ENCODE assay signal across 27 mouse cellular contexts in genomic region chr16:26728139-26728538, GRCm38 (mm10).
A peak's percentile ranks its signal among the peaks of the same experiment; 100 is the strongest.
DNase-seq lines count a peak whose midpoint lies in the region; ATAC-seq and TF ChIP-seq lines count a peak whose summit lies in the region.
"Had no signal": no experiment of that assay in that cellular context is flagged by ENCODE, and none has a peak within 500 bp of the region (broad histone marks: within the 10 kb centered on the region; RNA-seq: fewer than 3 reads in every experiment).

No protein-coding gene starts in this region.

- DNase-seq in embryonic facial prominence, embryonic 14.5 days (ENCODE audit: low spot score) = peak; percentile 22
- DNase-seq in embryonic facial prominence, embryonic 10.5 days (ENCODE audit: low spot score) = no peak
- DNase-seq in Patski (ENCODE audit: low read depth, low spot score) = peak; percentile 1
- no peak for DNase-seq in layer of hippocampus, adult 9-10 months (ENCODE audit: low spot score)
- DNase-seq in ovary, postnatal 36 days (ENCODE audit: low spot score) = no peak
- no peak for DNase-seq in spleen, adult 18-20 months
- DNase-seq: adrenal gland, postnatal 25 days; cerebellum, adult 18-20 months; cerebellum, postnatal 14 days; heart, postnatal 10 days; kidney, adult 8-10 months; layer of hippocampus, adult 9-11 months; lung, postnatal 36 days; midbrain, embryonic 14.5 days had no signal

- H3K27me3 ChIP-seq in embryonic facial prominence, embryonic 14.5 days (replicated peaks; ENCODE audit: control insufficient read depth, insufficient read depth, low read length) = no peaks in the 10 kb centered on the region
- no peaks in the 10 kb centered on the region for H3K27me3 ChIP-seq in embryonic facial prominence, embryonic 10.5 days (replicated peaks; ENCODE audit: low read depth, poor library complexity, severe bottlenecking)
- H3K27me3 ChIP-seq in Patski = no peaks in the 10 kb centered on the region
- no peaks in the 10 kb centered on the region for H3K27me3 ChIP-seq in midbrain, embryonic 15.5 days (replicated peaks)
- H3K27me3 ChIP-seq: embryonic facial prominence, embryonic 12.5 days; forebrain, embryonic 15.5 days; heart, embryonic 13.5 days; hindbrain, embryonic 13.5 days; limb, embryonic 12.5 days; neural tube, embryonic 15.5 days; stomach, embryonic 15.5 days had no signal

- 56% methylated on average over 3 of the region's 3 CpGs for WGBS in embryonic facial prominence, embryonic 14.5 days
- WGBS in embryonic facial prominence, embryonic 10.5 days = 72% methylated on average over 3 of the region's 3 CpGs
- 82% methylated on average over 3 of the region's 3 CpGs for WGBS in midbrain, embryonic 15.5 days

- CTCF ChIA-PET in Patski (lab: Charles Lee) = no interaction called here

- no peaks in the 10 kb centered on the region for H3K9me3 ChIP-seq in embryonic facial prominence, embryonic 14.5 days (ENCODE audit: control insufficient read depth, low read length)
- H3K9me3 ChIP-seq in embryonic facial prominence, embryonic 10.5 days = no peaks in the 10 kb centered on the region
- no peaks in the 10 kb centered on the region for H3K9me3 ChIP-seq in midbrain, embryonic 15.5 days
- H3K9me3 ChIP-seq: embryonic facial prominence, embryonic 12.5 days; forebrain, embryonic 10.5 days; forebrain, embryonic 15.5 days; heart, embryonic 13.5 days; hindbrain, embryonic 13.5 days; limb, embryonic 12.5 days; neural tube, embryonic 15.5 days; stomach, embryonic 15.5 days had no signal

- ATAC-seq in embryonic facial prominence, embryonic 14.5 days (ENCODE audit: low read depth) = no peak
- ATAC-seq in Patski = peak; percentile 87
- peak; percentile 83 for ATAC-seq in megakaryocyte, adult 5-6 weeks (ENCODE audit: poor library complexity, severe bottlenecking)
- no peak for ATAC-seq in midbrain, embryonic 15.5 days (replicated peaks)
- ATAC-seq: CD4-positive, CD25-positive, alpha-beta regulatory T cell, adult 4 months; forebrain, embryonic 15.5 days; intestine, embryonic 16.5 days had no signal

- H3K36me3 ChIP-seq in embryonic facial prominence, embryonic 14.5 days (ENCODE audit: control insufficient read depth, insufficient read depth, low read length) = no peaks in the 10 kb centered on the region
- no peaks in the 10 kb centered on the region for H3K36me3 ChIP-seq in embryonic facial prominence, embryonic 10.5 days (replicated peaks)
- no peaks in the 10 kb centered on the region for H3K36me3 ChIP-seq in midbrain, embryonic 15.5 days (replicated peaks)
- H3K36me3 ChIP-seq: embryonic facial prominence, embryonic 12.5 days; forebrain, embryonic 10.5 days; forebrain, embryonic 15.5 days; heart, embryonic 13.5 days; hindbrain, embryonic 13.5 days; limb, embryonic 12.5 days; neural tube, embryonic 15.5 days; stomach, embryonic 15.5 days had no signal

- no peak overlapping the region for H3K4me3 ChIP-seq in embryonic facial prominence, embryonic 14.5 days (ENCODE audit: low read depth, low read length)
- H3K4me3 ChIP-seq in embryonic facial prominence, embryonic 10.5 days = no peak overlapping the region
- H3K4me3 ChIP-seq in midbrain, embryonic 15.5 days = no peak overlapping the region
- H3K4me3 ChIP-seq: embryonic facial prominence, embryonic 12.5 days; forebrain, embryonic 10.5 days; forebrain, embryonic 15.5 days; heart, embryonic 13.5 days; hindbrain, embryonic 13.5 days; limb, embryonic 12.5 days; neural tube, embryonic 15.5 days; stomach, embryonic 15.5 days had no signal

- H3K27ac ChIP-seq in embryonic facial prominence, embryonic 14.5 days (replicated peaks; ENCODE audit: low read depth, low read length) = no peak overlapping the region
- no peak overlapping the region for H3K27ac ChIP-seq in embryonic facial prominence, embryonic 10.5 days (replicated peaks)
- H3K27ac ChIP-seq in midbrain, embryonic 15.5 days = no peak overlapping the region
- H3K27ac ChIP-seq: embryonic facial prominence, embryonic 12.5 days; forebrain, embryonic 10.5 days; forebrain, embryonic 15.5 days; heart, embryonic 13.5 days; hindbrain, embryonic 13.5 days; kidney, postnatal 0 days; limb, embryonic 12.5 days; neural tube, embryonic 15.5 days; stomach, embryonic 15.5 days had no signal

- POLR2A ChIA-PET in Patski (lab: Charles Lee) = no interaction called here

- in situ Hi-C loops in Patski (cut with MboI; ENCODE audit: low pct_unique_long_range_greater_than_20kb) = no loop called here

- H3K4me1 ChIP-seq in embryonic facial prominence, embryonic 14.5 days (ENCODE audit: control insufficient read depth, insufficient read depth, low read length) = peaks cover 4% of the 10 kb centered on the region; the same call in 1 of the 2 replicates
- H3K4me1 ChIP-seq in embryonic facial prominence, embryonic 10.5 days = no peaks in the 10 kb centered on the region
- H3K4me1 ChIP-seq in midbrain, embryonic 15.5 days = 0 out of 2 replicates have a peak, but pooled peaks cover 3% of the 10 kb centered on the region
- H3K4me1 ChIP-seq: forebrain, embryonic 10.5 days; forebrain, embryonic 15.5 days; limb, embryonic 12.5 days; neural tube, embryonic 15.5 days; stomach, embryonic 15.5 days had no signal

- no peak for TF ChIP-seq CTCF in Patski (IDR thresholded peaks at IDR 0.05)

- H3K9ac ChIP-seq in embryonic facial prominence, embryonic 14.5 days (ENCODE audit: low read depth, low read length) = no peak overlapping the region
- no peak overlapping the region for H3K9ac ChIP-seq in midbrain, embryonic 15.5 days
- H3K9ac ChIP-seq: embryonic facial prominence, embryonic 12.5 days; forebrain, embryonic 15.5 days; heart, embryonic 13.5 days; hindbrain, embryonic 13.5 days; limb, embryonic 12.5 days; neural tube, embryonic 15.5 days; stomach, embryonic 15.5 days had no signal

- H3K4me2 ChIP-seq in embryonic facial prominence, embryonic 14.5 days (ENCODE audit: low read depth, low read length) = no peak overlapping the region
- H3K4me2 ChIP-seq in midbrain, embryonic 15.5 days = no peak overlapping the region
- H3K4me2 ChIP-seq: embryonic facial prominence, embryonic 12.5 days; forebrain, embryonic 15.5 days; heart, embryonic 13.5 days; hindbrain, embryonic 13.5 days; limb, embryonic 12.5 days; neural tube, embryonic 15.5 days; stomach, embryonic 15.5 days had no signal

Comparison
In these comparisons a context has a peak if more than half of its experiments do, and no peak if none do; other contexts are left out.
1. DNase-seq: peak in embryonic facial prominence, embryonic 14.5 days (single experiment) and Patski (single experiment); none in embryonic facial prominence, embryonic 10.5 days (single experiment), layer of hippocampus, adult 9-10 months (single experiment), ovary, postnatal 36 days (single experiment) and spleen, adult 18-20 months (0 of 2).
2. ATAC-seq: peak in Patski (single experiment) and megakaryocyte, adult 5-6 weeks (single experiment); none in embryonic facial prominence, embryonic 14.5 days (single experiment) and midbrain, embryonic 15.5 days (single experiment).